Mouse (Mus musculus) thymus, adult 18-20 months (tissue): ENCODE measurements around the gene Hist1h4k.
"Not testable (repeated sequence)": the region's sequence is repeated elsewhere in the genome, so short reads cannot be mapped to it uniquely, and the experiment has no call there.

Experiments
- DNase-seq, 2 experiments: peaks; one replicate each; pipeline ENCODE4 v3.0.0; 2022; ENCODE audit warnings: mixed read lengths in 2 of 2

Gene Hist1h4k

GRCm38 (mm10) chr13:21754294-21755001, 4.1 kb upstream of the Hist1h4k start:
- not testable (repeated sequence) for DNase-seq

- DNase-seq = peak; percentile 56 to 76
Observed at GRCm38 (mm10) chr13:21753524-21754285, 3.4 kb upstream of the Hist1h4k start, which contains the start of the genes Hist1h2ak and Hist1h2bn. Hist1h2ak (minus strand) TSS chr13:21753827. Hist1h2bn (plus strand) TSS chr13:21754123.

GRCm38 (mm10) chr13:21753051-21753523, 2.8 kb upstream of the Hist1h4k start:
- no peak for DNase-seq

GRCm38 (mm10) chr13:21752356-21752755, 2.1 kb upstream of the Hist1h4k start:
- no peak for DNase-seq

- DNase-seq = no peak
Observed at GRCm38 (mm10) chr13:21751827-21752226, 1.5 kb upstream of the Hist1h4k start.

- DNase-seq = no peak
Observed at GRCm38 (mm10) chr13:21751417-21751816, 1.1 kb upstream of the Hist1h4k start.

GRCm38 (mm10) chr13:21749387-21750158, 732 bp downstream of the Hist1h4k start:
- no peak for DNase-seq

- no peak for DNase-seq
Observed at GRCm38 (mm10) chr13:21745006-21745405, 5.3 kb downstream of the Hist1h4k start.

GRCm38 (mm10) chr13:21734906-21735767, 15.2 kb downstream of the Hist1h4k start, which contains the start of gene Hist1h4j:
Hist1h4j (plus strand) TSS chr13:21735064.
- peak; percentile 66 to 76 for DNase-seq

GRCm38 (mm10) chr13:21734010-21734905, 16.0 kb downstream of the Hist1h4k start:
- DNase-seq = peak in 1 of 2 experiments; percentile 65

- peak in 1 of 2 experiments; percentile 30 for DNase-seq
Observed at GRCm38 (mm10) chr13:21733466-21733865, 16.8 kb downstream of the Hist1h4k start.

- DNase-seq = no peak
Observed at GRCm38 (mm10) chr13:21729544-21729943, 20.8 kb downstream of the Hist1h4k start.

- no peak for DNase-seq
Observed at GRCm38 (mm10) chr13:21727948-21728572, 22.2 kb downstream of the Hist1h4k start.

GRCm38 (mm10) chr13:21722993-21723836, 27.1 kb downstream of the Hist1h4k start:
- DNase-seq = no peak

GRCm38 (mm10) chr13:21722373-21722925, 27.9 kb downstream of the Hist1h4k start:
- DNase-seq = no peak

- peak; percentile 55 to 71 for DNase-seq
Observed at GRCm38 (mm10) chr13:21721757-21722372, 28.4 kb downstream of the Hist1h4k start, which contains the start of gene Hist1h2bm. Hist1h2bm (plus strand) TSS chr13:21722044.

GRCm38 (mm10) chr13:21721107-21721756, 29.1 kb downstream of the Hist1h4k start:
- not testable (repeated sequence) for DNase-seq
